Mouse (Mus musculus) stomach, postnatal 0 days (tissue): Measurements from ENCODE around the gene F2rl2.

Experiments used
- CTCF ChIP-seq: IDR thresholded peaks from 2 replicates; pipeline ENCODE4 v1.5.1; 2016; ENCODE audit warnings: antibody characterized with exemption, low read depth, mild to moderate bottlenecking, moderate library complexity
- EP300 ChIP-seq: optimal IDR thresholded peaks from 2 replicates; pipeline ENCODE3; 2016; ENCODE audit warnings: antibody characterized with exemption

DNA sequence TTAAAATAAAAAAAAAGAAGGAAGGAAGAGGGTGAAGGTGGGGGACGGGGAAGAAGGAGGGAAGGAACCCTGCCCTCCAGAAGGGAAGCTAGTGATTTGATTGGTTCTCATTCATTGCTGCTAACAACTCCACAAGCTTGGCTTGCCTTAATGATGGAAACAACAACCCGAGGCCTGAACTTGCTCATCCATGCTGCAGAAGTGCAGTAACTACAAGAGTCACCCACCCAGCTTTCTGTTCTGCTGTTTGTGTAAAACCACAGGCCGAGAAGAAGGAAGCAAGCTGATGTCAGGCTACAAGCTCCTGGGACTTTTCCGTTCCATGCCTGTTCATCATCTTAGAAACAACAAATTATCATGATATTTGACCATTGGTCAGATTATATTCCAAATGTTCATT lies 18.7 kb downstream of the F2rl2 start:
- TF ChIP-seq CTCF = no peak
- TF ChIP-seq EP300 = no peak
